ENCODE assay signal across 7 mouse cellular contexts in genomic region chr1:169919211-169919610, GRCm38 (mm10). TPM values are rescaled to one million over a fixed set of nuclear protein-coding genes. Genes with fewer than 3 reads are reported as not detected.
DNase-seq lines count a peak whose midpoint lies in the region; ATAC-seq and TF ChIP-seq lines count a peak whose summit lies in the region.

No protein-coding gene starts in this region.

- H3K27me3 ChIP-seq in intestine, embryonic 14.5 days (replicated peaks; ENCODE audit: control insufficient read depth, insufficient read depth, low read length) = no peaks in the 10 kb centered on the region

- intact Hi-C loops in gastrocnemius, adult 2 months (cut with DNase I) = loop anchor here (1.0 to 10.0 kb wide), 3 partner anchors 174 to 388 kb away; partner anchors contain the start of genes Nuf2 and Rgs4
- intact Hi-C loops in left cerebral cortex, postnatal 25 days (cut with DNase I) = loop anchor here (1.0 to 2.0 kb wide), 4 partner anchors 174 to 388 kb away; partner anchors contain the start of gene Nuf2

- peak; percentile 62 to 93 for DNase-seq in adrenal gland, adult (ENCODE audit: inconsistent age in 2 of 2, low spot score in 1 of 2)
- peak; percentile 75 to 84 for DNase-seq in cerebellum, postnatal 25 days
- peak; percentile 74 for DNase-seq in gastrocnemius, adult 2 months
- peak; percentile 98 for DNase-seq in intestine, embryonic 14.5 days (ENCODE audit: low spot score)
- DNase-seq in left cerebral cortex, postnatal 25 days (ENCODE audit: low spot score in 2 of 2) = peak; percentile 68 to 84
- DNase-seq in right cerebral cortex, postnatal 4 days = peak; percentile 93

- ATAC-seq in intestine, embryonic 14.5 days (replicated peaks; ENCODE audit: low FRiP score, low TSS enrichment, low read depth) = peak; percentile 43
- ATAC-seq in megakaryocyte-erythroid progenitor cell, adult 5-6 weeks (replicated peaks; ENCODE audit: low FRiP score, low TSS enrichment, poor library complexity, severe bottlenecking) = peak; percentile 75

- H3K9ac ChIP-seq in intestine, embryonic 14.5 days (ENCODE audit: low read length) = no peak overlapping the region

- H3K27ac ChIP-seq in gastrocnemius, adult 2 months = no peak overlapping the region
- no peak overlapping the region for H3K27ac ChIP-seq in intestine, embryonic 14.5 days (ENCODE audit: low read depth)

- no peaks in the 10 kb centered on the region for H3K36me3 ChIP-seq in intestine, embryonic 14.5 days (ENCODE audit: control insufficient read depth, insufficient read depth, low read length)

- peak; percentile 87 for TF ChIP-seq CTCF in gastrocnemius, adult 2 months (IDR thresholded peaks at IDR 0.05)

- peaks cover 11% of the 10 kb centered on the region; the same call in 1 of the 2 replicates for H3K4me1 ChIP-seq in intestine, embryonic 14.5 days (replicated peaks; ENCODE audit: control insufficient read depth, insufficient read depth, low read length)

- peak overlapping the region; percentile 30 for H3K4me3 ChIP-seq in gastrocnemius, adult 2 months
- H3K4me3 ChIP-seq in intestine, embryonic 14.5 days (ENCODE audit: low read depth, low read length) = 0 out of 2 replicates have a peak overlapping the region, but pooled peaks have one; percentile 15

- H3K9me3 ChIP-seq in intestine, embryonic 14.5 days (ENCODE audit: control insufficient read depth, low read length) = no peaks in the 10 kb centered on the region

- WGBS in intestine, embryonic 14.5 days = 4% methylated on average over 11 of the region's 11 CpGs

- peak overlapping the region; percentile 37 for H3K4me2 ChIP-seq in intestine, embryonic 14.5 days (ENCODE audit: low read length)

RNA-seq across cellular contexts. Expression of gene Ccdc190, which starts 9.2 kb away (rescaled TPM):
- total RNA-seq in gastrocnemius, adult 2 months (2021) = not detected
- polyA plus RNA-seq in intestine, embryonic 14.5 days (2014; fragmentation: Nextera tagmentation; extraction: Ambion mirVana) = not detected in 2 replicates
- 10 to 100 TPM; 16.5 to 19.4 TPM for total RNA-seq in left cerebral cortex, postnatal 25 days (2021)
- total RNA-seq in megakaryocyte-erythroid progenitor cell, adult 5-6 weeks (2014; fragmentation: Nextera tagmentation) = not detected in 2 replicates
- total RNA-seq in megakaryocyte-erythroid progenitor cell, adult 5-6 weeks (2017) = not detected in 2 replicates

RNA-seq across cellular contexts. Expression of gene Hsd17b7, which starts 49.8 kb away (rescaled TPM):
- 1 to 10 TPM; 5.2 to 9.5 TPM for total RNA-seq in gastrocnemius, adult 2 months (2021)
- 20.0 and 21.6 TPM in 2 replicates for polyA plus RNA-seq in intestine, embryonic 14.5 days (2014; fragmentation: Nextera tagmentation; extraction: Ambion mirVana)
- total RNA-seq in left cerebral cortex, postnatal 25 days (2021) = 10 to 100 TPM; 15.7 to 19.4 TPM
- 2.3 and 3.7 TPM in 2 replicates for total RNA-seq in megakaryocyte-erythroid progenitor cell, adult 5-6 weeks (2014; fragmentation: Nextera tagmentation)
- total RNA-seq in megakaryocyte-erythroid progenitor cell, adult 5-6 weeks (2017) = 1.0 and 7.7 TPM in 2 replicates

Comparison
In these comparisons a context has a peak if more than half of its experiments do, and no peak if none do; other contexts are left out.
1. RNA of gene Ccdc190, which starts 9.2 kb away (total RNA-seq): 16.5 to 19.4 TPM in left cerebral cortex, postnatal 25 days; not detected in gastrocnemius, adult 2 months and not detected in megakaryocyte-erythroid progenitor cell, adult 5-6 weeks; every median in the first group is over 10 times any median in the second.
2. Peak in every context shown above with its lines, with median percentiles within 50 percentile points of each other: DNase-seq.